Mouse (Mus musculus) midbrain, postnatal 0 days (tissue): Measurements from ENCODE around the gene Mesp2. TPM values are rescaled to one million over a fixed set of nuclear protein-coding genes. Genes with fewer than 3 reads are reported as not detected.
"Not testable (repeated sequence)": the region's sequence is repeated elsewhere in the genome, so short reads cannot be mapped to it uniquely, and the experiment has no call there.

Experiments
- ATAC-seq: fragments of 200-750 bp; cut with Nextera tagmentation; 2 replicates; pipeline ENCODE4 v1.8.0; 2017; ENCODE audit warnings: moderate number of reproducible peaks, mild to moderate bottlenecking, moderate TSS enrichment, moderate library complexity; ENCODE audit not compliant: low FRiP score
- DNase-seq: peaks from one replicate; pipeline ENCODE4 v3.0.0-alpha.2; 2015; ENCODE audit warnings: low spot score
- H3K27ac ChIP-seq: fragments of 300-500 bp; sonication (generic); 2 replicates; pipeline ENCODE4 v1.5.1; 2014; ENCODE audit warnings: low read depth, mild to moderate bottlenecking, low read length, mixed read lengths
- H3K27me3 ChIP-seq: fragments of 300-500 bp; sonication (generic); 2 replicates; pipeline ENCODE4 v1.6.1; 2014; ENCODE audit warnings: low read length, control low read depth, mixed read lengths; ENCODE audit not compliant: insufficient read depth
- H3K36me3 ChIP-seq: fragments of 300-500 bp; sonication (generic); 2 replicates; pipeline ENCODE4 v1.6.1; 2014; ENCODE audit warnings: low read length, control low read depth, mixed read lengths; ENCODE audit not compliant: insufficient read depth
- H3K4me1 ChIP-seq: fragments of 300-500 bp; sonication (generic); 2 replicates; pipeline ENCODE4 v1.6.1; 2014; ENCODE audit warnings: mild to moderate bottlenecking, control low read depth, antibody characterized with exemption, low read length, mixed read lengths; ENCODE audit not compliant: insufficient read depth
- H3K4me2 ChIP-seq: fragments of 300-500 bp; sonication (generic); 2 replicates; pipeline ENCODE4 v1.6.1; 2014; ENCODE audit warnings: low read depth, mild to moderate bottlenecking, low read length, mixed read lengths; ENCODE audit not compliant: poor library complexity, severe bottlenecking
- H3K4me3 ChIP-seq: fragments of 300-500 bp; sonication (generic); 2 replicates; pipeline ENCODE4 v1.5.1; 2014; ENCODE audit warnings: low read depth, mild to moderate bottlenecking, low read length, moderate library complexity
- H3K9ac ChIP-seq: fragments of 300-500 bp; sonication (generic); replicated peaks from 2 replicates; pipeline ENCODE4 v1.6.1; 2014; ENCODE audit warnings: mild to moderate bottlenecking, low read length, moderate library complexity, mixed read lengths; ENCODE audit not compliant: poor library complexity, severe bottlenecking
- H3K9me3 ChIP-seq: fragments of 300-500 bp; sonication (generic); 2 replicates; pipeline ENCODE4 v1.6.1; 2016; ENCODE audit warnings: low read length, control low read depth
- CTCF ChIP-seq: IDR thresholded peaks from 2 replicates; pipeline ENCODE4 v1.5.1; 2016; ENCODE audit warnings: antibody characterized with exemption, mild to moderate bottlenecking
- WGBS: fragments of 180-500 bp; shearing (Covaris S2); extraction: QIAGEN DNeasy Blood & Tissue Kit; methylation state at CpG from one replicate; pipeline ENCODE4 v1.1.7; 2014; 5-methylcytosine and 5-hydroxymethylcytosine counted together
- polyA plus RNA-seq: library from polyadenylated mRNA; unstranded; fragments of >200 nt; fragmentation: Nextera tagmentation; extraction: Ambion mirVana; gene quantifications from 2 replicates; pipeline ENCODE4 v1.2.1, GENCODE M21; 2015
- total RNA-seq: library from RNA; depleted of rRNA; stranded (reverse); fragments of >200 nt; gene quantifications from 2 replicates; pipeline ENCODE4 v1.2.3, GENCODE M21; 2014

Gene Mesp2
- total and polyA plus RNA-seq, 2 experiments from 2014 or later = 0.88 to 1.5 TPM

- Histone ChIP-seq H3K9me3 (no peaks in the 10 kb centered on the region), H3K27ac (no peak overlapping the region), H3K9ac (no peak overlapping the region), H3K4me3 (no peak overlapping the region), H3K4me2 (no peak overlapping the region), H3K27me3 (no peaks in the 10 kb centered on the region), H3K4me1 (no peaks in the 10 kb centered on the region), H3K36me3 (no peaks in the 10 kb centered on the region)
- 49% methylated on average over 15 of the region's 15 CpGs for WGBS
- DNase-seq (no peak), ATAC-seq (no peak)
- TF ChIP-seq CTCF = no peak
Measured at GRCm38 (mm10) chr7:79771561-79772512, 38.7 kb upstream of the Mesp2 start.

DNA sequence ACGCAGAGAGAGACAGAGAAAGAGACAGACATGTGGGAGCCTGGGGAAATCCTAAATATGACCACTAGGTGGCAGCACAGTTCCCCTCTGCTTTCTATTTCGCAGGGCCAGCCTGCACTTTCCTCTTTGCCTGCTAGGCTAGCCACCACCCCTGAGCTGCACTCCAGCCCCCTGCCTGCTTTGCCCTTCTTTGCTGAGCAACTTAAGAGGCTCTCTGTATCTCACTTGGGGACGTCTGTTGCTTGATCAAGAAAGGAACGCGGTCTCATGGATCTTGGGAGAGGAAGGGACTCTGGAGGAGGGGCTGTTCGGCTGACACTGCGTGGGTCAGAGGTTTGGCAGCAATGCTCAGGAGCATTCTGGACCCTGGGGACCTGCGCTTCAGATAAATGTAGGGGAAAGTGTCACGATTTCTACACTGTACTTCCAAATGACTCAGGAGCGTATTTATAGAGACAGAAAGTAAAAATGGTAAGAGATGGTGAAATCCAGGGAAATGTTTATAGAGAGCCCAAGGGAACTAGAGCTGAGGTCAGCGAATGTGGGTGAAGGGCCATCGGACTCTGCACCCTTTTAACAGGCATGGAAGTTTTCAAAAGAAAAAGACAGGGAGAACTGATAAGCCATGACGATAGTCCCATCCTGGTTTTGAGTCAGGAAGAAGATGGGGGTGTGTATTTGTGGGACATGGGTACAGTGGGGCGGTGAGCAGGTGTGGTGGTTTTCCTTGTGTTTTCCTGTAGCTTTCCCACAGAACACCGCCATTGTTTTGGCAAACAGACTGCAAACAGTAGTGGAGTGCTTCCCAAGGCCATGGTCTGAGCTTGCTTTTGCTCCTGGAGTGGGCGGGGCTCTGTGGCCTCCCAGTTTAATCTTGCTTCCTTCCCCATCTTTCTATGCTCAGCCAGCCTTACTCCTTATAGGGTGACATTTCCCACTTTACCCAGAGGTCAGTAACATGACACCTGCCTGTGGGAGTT, 29.6 kb upstream of the Mesp2 start:
- no peaks in the 10 kb centered on the region for H3K4me1 ChIP-seq
- no peak overlapping the region for H3K27ac ChIP-seq
- peak overlapping the region; percentile 15; the same call in 1 of the 2 replicates for H3K4me3 ChIP-seq
- H3K4me2 ChIP-seq = peak overlapping the region; percentile 32
- H3K27me3 ChIP-seq = no peaks in the 10 kb centered on the region
- 32% methylated on average over 16 of the region's 16 CpGs for WGBS
- peak; percentile 74; the same call in 1 of the 2 replicates for ATAC-seq
- no peaks in the 10 kb centered on the region for H3K9me3 ChIP-seq
- TF ChIP-seq CTCF = peak; percentile 97
- no peaks in the 10 kb centered on the region for H3K36me3 ChIP-seq
- no peak overlapping the region for H3K9ac ChIP-seq
- DNase-seq = peak; percentile 76

GRCm38 (mm10) chr7:79781826-79782515, 28.6 kb upstream of the Mesp2 start:
- no peak for TF ChIP-seq CTCF

GRCm38 (mm10) chr7:79782516-79782855, 28.0 kb upstream of the Mesp2 start:
- Histone ChIP-seq H3K4me1 (no peaks in the 10 kb centered on the region), H3K4me3 (no peak overlapping the region), H3K9ac (no peak overlapping the region), H3K36me3 (no peaks in the 10 kb centered on the region), H3K27me3 (no peaks in the 10 kb centered on the region), H3K9me3 (no peaks in the 10 kb centered on the region), H3K27ac (no peak overlapping the region), H3K4me2 (no peak overlapping the region)
- TF ChIP-seq CTCF = no peak
- 68% methylated on average over 2 of the region's 2 CpGs for WGBS
- ATAC-seq (no peak), DNase-seq (no peak)

More at GRCm38 (mm10) chr7:79781826-79782515, 28.6 kb upstream of the Mesp2 start:
- Histone ChIP-seq H3K27ac (no peak overlapping the region), H3K27me3 (no peaks in the 10 kb centered on the region), H3K4me1 (no peaks in the 10 kb centered on the region), H3K4me2 (no peak overlapping the region), H3K9me3 (no peaks in the 10 kb centered on the region), H3K36me3 (no peaks in the 10 kb centered on the region), H3K9ac (no peak overlapping the region), H3K4me3 (no peak overlapping the region)
- no peak for ATAC-seq
- DNase-seq = no peak
- WGBS = 75% methylated on average over 11 of the region's 11 CpGs

- no peak for ATAC-seq
- 19% methylated on average over 6 of the region's 6 CpGs for WGBS
Measured at GRCm38 (mm10) chr7:79786295-79786694, 24.2 kb upstream of the Mesp2 start.

GRCm38 (mm10) chr7:79789812-79790211, 20.7 kb upstream of the Mesp2 start:
- ATAC-seq, H3K9me3 ChIP-seq, H3K27ac ChIP-seq, H3K9ac ChIP-seq, H3K36me3 ChIP-seq, H3K4me1 ChIP-seq, H3K4me2 ChIP-seq, DNase-seq, H3K4me3 ChIP-seq: not testable (repeated sequence)
- 31% methylated on average over 2 of the region's 2 CpGs for WGBS
- H3K27me3 ChIP-seq = peaks cover 27% of the 10 kb centered on the region

More at GRCm38 (mm10) chr7:79786295-79786694, 24.2 kb upstream of the Mesp2 start:
- Histone ChIP-seq H3K4me2 (no peak overlapping the region), H3K4me1 (no peaks in the 10 kb centered on the region), H3K27me3 (peaks cover 5% of the 10 kb centered on the region; the same call in 1 of the 2 replicates), H3K4me3 (no peak overlapping the region), H3K9me3 (no peaks in the 10 kb centered on the region), H3K27ac (no peak overlapping the region), H3K9ac (no peak overlapping the region), H3K36me3 (no peaks in the 10 kb centered on the region)
- peak; percentile 71 for DNase-seq
- TF ChIP-seq CTCF = peak; percentile 75
